Mouse (Mus musculus): ENCODE results near the gene Rlbp1. TPM values are rescaled to one million over a fixed set of nuclear protein-coding genes. Genes with fewer than 3 reads are reported as not detected.

Rlbp1 gene
- polyA plus RNA-seq (2014; fragmentation: Nextera tagmentation; extraction: Ambion mirVana) = 0.28 and 0.48 TPM in 2 replicates

GRCm38 (mm10) chr7:79386422-79387133 lies at the start of gene Rlbp1:
Gene Rlbp1, minus strand, starts transcription at chr7:79387048.
- DNase-seq (ENCODE audit: low spot score) (no peak), ATAC-seq (replicated peaks; ENCODE audit: low FRiP score, low TSS enrichment, low read depth) (no peak)
- H3K4me2 ChIP-seq (ENCODE audit: low read length) = no peak within 1 kb of the TSS
- no peak within 1 kb of the TSS for H3K4me3 ChIP-seq (ENCODE audit: low read depth, low read length)
- no peak within 1 kb of the TSS for H3K9ac ChIP-seq (ENCODE audit: low read length)
- no peaks in the 10 kb centered on the region for H3K27me3 ChIP-seq (replicated peaks; ENCODE audit: control insufficient read depth, insufficient read depth, low read length)
- no peak within 1 kb of the TSS for H3K27ac ChIP-seq (ENCODE audit: low read depth)
- no peaks in the 10 kb centered on the region; the same call in 1 of the 2 replicates for H3K4me1 ChIP-seq (replicated peaks; ENCODE audit: control insufficient read depth, insufficient read depth, low read length)
- no peaks in the 10 kb centered on the region for H3K9me3 ChIP-seq (ENCODE audit: control insufficient read depth, low read length)
- no peaks in the 10 kb centered on the region for H3K36me3 ChIP-seq (ENCODE audit: control insufficient read depth, insufficient read depth, low read length)
- WGBS = 73% methylated on average over 16 of the region's 16 CpGs

GRCm38 (mm10) chr7:79428243-79428642 lies 41.4 kb upstream of the Rlbp1 start:
- no peaks in the 10 kb centered on the region for H3K9me3 ChIP-seq (ENCODE audit: control insufficient read depth, low read length)
- 59% methylated on average over 5 of the region's 5 CpGs for WGBS
- ATAC-seq (replicated peaks; ENCODE audit: low FRiP score, low TSS enrichment, low read depth) (no peak), DNase-seq (ENCODE audit: low spot score) (no peak)
- no peak overlapping the region for H3K4me2 ChIP-seq (ENCODE audit: low read length)
- H3K27ac ChIP-seq (ENCODE audit: low read depth) = no peak overlapping the region
- peaks cover 5% of the 10 kb centered on the region; the same call in 1 of the 2 replicates for H3K36me3 ChIP-seq (ENCODE audit: control insufficient read depth, insufficient read depth, low read length)
- H3K4me3 ChIP-seq (ENCODE audit: low read depth, low read length) = no peak overlapping the region
- H3K9ac ChIP-seq (ENCODE audit: low read length) = no peak overlapping the region
- H3K4me1 ChIP-seq (replicated peaks; ENCODE audit: control insufficient read depth, insufficient read depth, low read length) = no peaks in the 10 kb centered on the region
- H3K27me3 ChIP-seq (replicated peaks; ENCODE audit: control insufficient read depth, insufficient read depth, low read length) = no peaks in the 10 kb centered on the region

GRCm38 (mm10) chr7:79425804-79426203 lies 39.0 kb upstream of the Rlbp1 start:
- H3K4me3 ChIP-seq (ENCODE audit: low read depth, low read length) = no peak overlapping the region
- no peaks in the 10 kb centered on the region for H3K4me1 ChIP-seq (replicated peaks; ENCODE audit: control insufficient read depth, insufficient read depth, low read length)
- no peak for DNase-seq (ENCODE audit: low spot score)
- no peaks in the 10 kb centered on the region for H3K9me3 ChIP-seq (ENCODE audit: control insufficient read depth, low read length)
- no peak overlapping the region for H3K4me2 ChIP-seq (ENCODE audit: low read length)
- no peak overlapping the region for H3K27ac ChIP-seq (ENCODE audit: low read depth)
- H3K36me3 ChIP-seq (ENCODE audit: control insufficient read depth, insufficient read depth, low read length) = no peaks in the 10 kb centered on the region; the same call in 1 of the 2 replicates
- no peak for ATAC-seq (replicated peaks; ENCODE audit: low FRiP score, low TSS enrichment, low read depth)
- no peaks in the 10 kb centered on the region for H3K27me3 ChIP-seq (replicated peaks; ENCODE audit: control insufficient read depth, insufficient read depth, low read length)
- WGBS = 84% methylated on average over 10 of the region's 10 CpGs
- H3K9ac ChIP-seq (ENCODE audit: low read length) = no peak overlapping the region

- WGBS = 93% methylated on average over 10 of the region's 10 CpGs
- no peaks in the 10 kb centered on the region for H3K4me1 ChIP-seq (replicated peaks; ENCODE audit: control insufficient read depth, insufficient read depth, low read length)
- H3K4me2 ChIP-seq (ENCODE audit: low read length) = no peak overlapping the region
- no peak overlapping the region for H3K4me3 ChIP-seq (ENCODE audit: low read depth, low read length)
- no peaks in the 10 kb centered on the region for H3K9me3 ChIP-seq (ENCODE audit: control insufficient read depth, low read length)
- H3K27ac ChIP-seq (ENCODE audit: low read depth) = no peak overlapping the region
- H3K27me3 ChIP-seq (replicated peaks; ENCODE audit: control insufficient read depth, insufficient read depth, low read length) = no peaks in the 10 kb centered on the region
- no peak overlapping the region for H3K9ac ChIP-seq (ENCODE audit: low read length)
- DNase-seq (ENCODE audit: low spot score) (no peak), ATAC-seq (replicated peaks; ENCODE audit: low FRiP score, low TSS enrichment, low read depth) (no peak)
- H3K36me3 ChIP-seq (ENCODE audit: control insufficient read depth, insufficient read depth, low read length) = peaks cover 8% of the 10 kb centered on the region; the same call in 1 of the 2 replicates
Measured at GRCm38 (mm10) chr7:79422876-79423275, 36.0 kb upstream of the Rlbp1 start.

- Histone ChIP-seq H3K27me3 (replicated peaks; ENCODE audit: control insufficient read depth, insufficient read depth, low read length) (no peaks in the 10 kb centered on the region), H3K27ac (ENCODE audit: low read depth) (no peak overlapping the region), H3K36me3 (ENCODE audit: control insufficient read depth, insufficient read depth, low read length) (peaks cover 11% of the 10 kb centered on the region; the same call in 1 of the 2 replicates), H3K4me3 (ENCODE audit: low read depth, low read length) (no peak overlapping the region), H3K4me1 (replicated peaks; ENCODE audit: control insufficient read depth, insufficient read depth, low read length) (no peaks in the 10 kb centered on the region), H3K4me2 (ENCODE audit: low read length) (no peak overlapping the region), H3K9ac (ENCODE audit: low read length) (no peak overlapping the region), H3K9me3 (ENCODE audit: control insufficient read depth, low read length) (no peaks in the 10 kb centered on the region)
- ATAC-seq (replicated peaks; ENCODE audit: low FRiP score, low TSS enrichment, low read depth) = no peak
- 86% methylated on average over 7 of the region's 7 CpGs for WGBS
- no peak for DNase-seq (ENCODE audit: low spot score)
Measured at GRCm38 (mm10) chr7:79419950-79420349, 33.1 kb upstream of the Rlbp1 start.

GRCm38 (mm10) chr7:79414449-79415375 lies 27.9 kb upstream of the Rlbp1 start:
- H3K9ac ChIP-seq (ENCODE audit: low read length) = no peak overlapping the region
- H3K27me3 ChIP-seq (replicated peaks; ENCODE audit: control insufficient read depth, insufficient read depth, low read length) = no peaks in the 10 kb centered on the region
- H3K9me3 ChIP-seq (ENCODE audit: control insufficient read depth, low read length) = no peaks in the 10 kb centered on the region
- no peaks in the 10 kb centered on the region for H3K4me1 ChIP-seq (replicated peaks; ENCODE audit: control insufficient read depth, insufficient read depth, low read length)
- no peak overlapping the region for H3K4me3 ChIP-seq (ENCODE audit: low read depth, low read length)
- no peak overlapping the region for H3K4me2 ChIP-seq (ENCODE audit: low read length)
- ATAC-seq (replicated peaks; ENCODE audit: low FRiP score, low TSS enrichment, low read depth) = no peak
- 71% methylated on average over 18 of the region's 18 CpGs for WGBS
- peaks cover 11% of the 10 kb centered on the region; the same call in 1 of the 2 replicates for H3K36me3 ChIP-seq (ENCODE audit: control insufficient read depth, insufficient read depth, low read length)
- DNase-seq (ENCODE audit: low spot score) = no peak
- no peak overlapping the region for H3K27ac ChIP-seq (ENCODE audit: low read depth)

- H3K4me3 ChIP-seq (ENCODE audit: low read depth, low read length) = no peak overlapping the region
- H3K4me1 ChIP-seq (replicated peaks; ENCODE audit: control insufficient read depth, insufficient read depth, low read length) = no peaks in the 10 kb centered on the region
- H3K36me3 ChIP-seq (ENCODE audit: control insufficient read depth, insufficient read depth, low read length) = no peaks in the 10 kb centered on the region
- ATAC-seq (replicated peaks; ENCODE audit: low FRiP score, low TSS enrichment, low read depth) (no peak), DNase-seq (ENCODE audit: low spot score) (no peak)
- 91% methylated on average over 3 of the region's 3 CpGs for WGBS
- H3K4me2 ChIP-seq (ENCODE audit: low read length) = no peak overlapping the region
- no peak overlapping the region for H3K27ac ChIP-seq (ENCODE audit: low read depth)
- H3K9me3 ChIP-seq (ENCODE audit: control insufficient read depth, low read length) = no peaks in the 10 kb centered on the region
- H3K9ac ChIP-seq (ENCODE audit: low read length) = no peak overlapping the region
- no peaks in the 10 kb centered on the region for H3K27me3 ChIP-seq (replicated peaks; ENCODE audit: control insufficient read depth, insufficient read depth, low read length)
Measured at GRCm38 (mm10) chr7:79400296-79400695, 13.4 kb upstream of the Rlbp1 start.

- DNase-seq (ENCODE audit: low spot score) (no peak), ATAC-seq (replicated peaks; ENCODE audit: low FRiP score, low TSS enrichment, low read depth) (no peak)
- Histone ChIP-seq H3K36me3 (ENCODE audit: control insufficient read depth, insufficient read depth, low read length) (no peaks in the 10 kb centered on the region), H3K27ac (ENCODE audit: low read depth) (no peak overlapping the region), H3K4me2 (ENCODE audit: low read length) (no peak overlapping the region), H3K9me3 (ENCODE audit: control insufficient read depth, low read length) (no peaks in the 10 kb centered on the region), H3K9ac (ENCODE audit: low read length) (no peak overlapping the region), H3K4me3 (ENCODE audit: low read depth, low read length) (no peak overlapping the region), H3K4me1 (replicated peaks; ENCODE audit: control insufficient read depth, insufficient read depth, low read length) (no peaks in the 10 kb centered on the region), H3K27me3 (replicated peaks; ENCODE audit: control insufficient read depth, insufficient read depth, low read length) (no peaks in the 10 kb centered on the region)
- 80% methylated on average over 12 of the region's 12 CpGs for WGBS
Measured at GRCm38 (mm10) chr7:79398971-79399370, 12.1 kb upstream of the Rlbp1 start.

Measured in intestine, embryonic 14.5 days (tissue).